Mouse (Mus musculus) cerebellum, postnatal 4 days (tissue): Measurements from ENCODE around the gene Mt3.
A peak's percentile ranks its signal among the peaks of the same experiment; 100 is the strongest.
"Not testable (repeated sequence)": the region's sequence is repeated elsewhere in the genome, so short reads cannot be mapped to it uniquely, and the experiment has no call there.

Source experiments
- DNase-seq, 2 experiments: peaks; one replicate each; pipeline ENCODE4 v3.0.0; 2022; ENCODE audit warnings: low spot score in 2 of 2, mixed read lengths in 1 of 2

Mt3 gene

DNA sequence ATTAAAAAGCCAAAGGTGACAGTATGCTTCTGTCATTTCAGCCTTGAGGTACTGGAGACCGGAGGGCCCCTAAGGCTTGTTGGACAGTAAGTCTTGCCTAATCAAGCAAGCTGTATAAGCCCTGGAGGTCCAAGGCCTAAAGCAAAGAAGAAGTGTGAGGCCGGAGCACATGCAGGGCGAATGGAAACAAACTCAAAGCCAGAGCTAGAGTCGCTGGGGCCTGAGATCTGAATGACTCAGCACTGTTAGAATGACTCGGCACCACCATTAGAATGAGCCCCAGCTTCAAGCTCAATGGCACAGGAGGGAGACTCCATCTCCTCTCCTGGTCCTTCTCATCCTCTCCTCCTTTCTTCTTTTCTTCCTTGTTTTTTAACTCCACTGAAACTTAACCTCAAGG is 1.5 kb upstream of the Mt3 start:
- DNase-seq: no peak

DNA sequence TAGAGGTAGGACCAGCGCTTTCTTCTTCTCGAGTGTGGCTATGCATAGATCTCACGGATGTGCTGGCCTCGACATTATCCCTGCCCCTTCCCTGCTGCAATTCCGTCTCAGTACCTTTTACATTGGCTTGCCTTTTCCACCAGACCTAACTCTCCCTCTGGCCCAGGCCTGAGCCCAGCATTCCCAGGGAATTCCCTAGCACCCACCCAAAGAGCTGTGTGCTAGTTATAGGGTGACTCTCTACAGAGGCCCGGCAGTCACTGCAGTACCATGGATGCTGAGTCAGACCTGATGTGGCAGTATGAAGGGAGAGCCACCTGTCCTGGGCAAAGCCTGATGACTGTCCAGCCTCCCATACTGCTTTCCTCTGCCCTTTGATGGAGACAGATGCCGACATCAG is 1.0 kb downstream of the Mt3 start:
- no peak for DNase-seq

- DNase-seq: no peak
Measured at GRCm38 (mm10) chr8:94154537-94154936, 2.1 kb downstream of the Mt3 start.

DNA sequence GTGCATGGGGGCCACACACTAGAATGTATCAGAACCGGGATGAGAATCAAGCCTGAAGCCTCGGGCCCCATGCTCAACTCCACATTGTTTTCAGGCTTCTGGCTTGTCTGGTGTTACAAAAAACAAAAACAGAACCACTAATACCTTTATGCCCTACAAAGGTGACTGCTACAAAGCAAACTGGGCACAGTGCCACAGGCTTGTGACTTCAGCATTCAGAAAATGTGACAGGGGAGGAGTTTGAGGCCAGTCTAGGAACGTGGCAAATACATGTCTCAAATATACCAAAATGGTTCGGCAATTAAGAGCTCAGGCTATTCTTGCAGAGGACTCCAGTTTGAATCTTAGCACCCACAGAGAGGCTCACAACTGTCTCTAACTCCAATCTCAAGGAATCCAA is 3.7 kb downstream of the Mt3 start:
- DNase-seq: no peak

DNA sequence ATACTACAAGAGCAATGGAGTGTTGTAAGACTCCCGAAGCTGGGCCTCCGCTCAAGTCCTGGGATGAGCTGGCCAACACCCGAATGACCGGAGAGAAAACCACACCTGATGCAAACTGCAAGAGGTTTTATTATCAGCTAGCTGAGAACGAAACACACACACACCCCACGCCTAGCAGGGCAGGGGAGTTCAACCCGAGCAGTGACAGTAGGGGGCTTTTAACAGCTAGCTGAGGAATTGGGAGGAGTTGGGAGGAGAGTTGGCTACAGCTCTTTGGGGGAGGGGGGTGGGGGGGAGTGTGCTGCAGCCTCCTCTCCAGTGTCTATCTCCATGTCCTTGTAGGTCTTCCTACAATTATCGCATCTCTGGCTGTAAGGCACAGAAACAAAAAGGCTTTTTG is 13.4 kb downstream of the Mt3 start:
- DNase-seq: not testable (repeated sequence)

- peak; percentile 95 for DNase-seq
Measured at GRCm38 (mm10) chr8:94167244-94167643, 14.8 kb downstream of the Mt3 start.

DNA sequence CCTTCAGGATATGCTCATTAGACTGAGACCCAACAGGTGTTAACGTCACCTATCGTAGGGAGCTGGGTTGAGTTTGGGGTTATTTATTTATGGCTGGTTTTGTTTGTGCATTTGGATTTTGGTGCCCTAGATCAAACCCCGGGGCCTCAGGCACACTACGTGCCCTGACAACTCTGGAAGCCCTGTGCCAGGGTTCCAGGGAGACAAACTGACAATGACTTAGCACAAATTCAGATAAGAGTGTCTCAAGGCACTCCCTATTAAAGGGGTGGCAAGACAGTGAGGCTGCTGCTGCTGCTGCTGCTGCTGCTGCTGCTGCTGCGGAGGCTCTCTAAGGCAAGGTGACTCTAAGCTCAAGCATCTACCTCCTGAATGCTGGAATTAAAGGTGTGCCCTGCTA is 17.1 kb downstream of the Mt3 start:
- no peak for DNase-seq

DNA sequence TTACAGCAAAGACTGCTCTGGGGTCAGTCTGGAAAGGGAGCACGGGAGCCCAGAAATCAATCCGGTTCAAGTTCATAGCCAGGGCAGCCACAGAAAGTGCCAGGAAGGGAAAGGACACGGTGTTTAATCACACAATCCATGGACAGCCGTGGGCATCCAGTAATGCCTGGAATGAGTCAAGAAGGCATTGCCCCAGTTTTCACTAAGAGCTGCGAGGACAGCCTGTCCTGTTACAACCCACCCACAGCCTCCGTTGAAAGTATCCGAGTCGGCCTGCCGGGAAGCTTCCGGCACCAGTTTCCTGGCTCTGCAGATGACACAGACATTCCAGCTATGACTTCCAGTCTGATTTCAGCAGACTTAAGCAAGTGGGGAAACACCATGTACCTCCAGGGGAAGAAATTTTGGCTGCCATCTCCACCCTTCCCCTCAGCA is 18.9 kb downstream of the Mt3 start:
- no peak for DNase-seq

GRCm38 (mm10) chr8:94172075-94172808 is 19.8 kb downstream of the Mt3 start, which contains the start of gene Mt2:
Gene Mt2 (plus strand): TSS chr8:94172664.
- DNase-seq: peak; percentile 49 to 69

DNA sequence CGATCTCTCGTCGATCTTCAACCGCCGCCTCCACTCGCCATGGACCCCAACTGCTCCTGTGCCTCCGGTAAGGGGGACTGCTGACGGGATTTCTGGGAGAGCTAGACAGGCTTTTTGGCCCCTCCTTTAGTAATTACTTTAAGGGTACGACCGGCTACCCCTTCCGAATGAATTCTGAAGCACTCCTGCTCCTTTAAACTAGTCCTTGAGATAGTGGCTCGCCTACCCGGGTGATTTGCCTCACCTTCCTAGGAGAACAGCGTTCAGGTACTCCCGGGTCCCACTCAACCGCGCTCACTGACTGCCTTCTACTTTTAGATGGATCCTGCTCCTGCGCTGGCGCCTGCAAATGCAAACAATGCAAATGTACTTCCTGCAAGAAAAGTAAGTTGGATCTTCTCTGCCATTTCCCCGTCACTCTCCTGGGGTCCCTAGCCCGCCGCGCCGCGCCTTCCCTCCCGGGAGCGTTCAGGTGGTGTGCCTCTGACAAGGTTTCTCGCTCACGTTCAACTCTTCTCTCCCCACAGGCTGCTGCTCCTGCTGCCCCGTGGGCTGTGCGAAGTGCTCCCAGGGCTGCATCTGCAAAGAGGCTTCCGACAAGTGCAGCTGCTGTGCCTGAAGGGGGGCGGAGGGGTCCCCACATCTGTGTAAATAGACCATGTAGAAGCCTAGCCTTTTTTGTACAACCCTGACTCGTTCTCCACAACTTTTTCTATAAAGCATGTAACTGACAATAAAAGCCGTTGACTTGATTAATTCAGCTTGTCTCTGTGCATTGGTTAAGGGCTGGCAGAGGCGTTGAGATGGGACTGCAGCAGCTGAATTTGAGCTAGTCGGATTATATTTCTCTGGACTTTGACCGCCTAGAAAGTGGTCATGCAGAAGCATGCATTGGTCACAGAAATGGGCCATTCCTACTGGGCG is 20.7 kb downstream of the Mt3 start:
- DNase-seq: no peak

GRCm38 (mm10) chr8:94173848-94174403 is 21.5 kb downstream of the Mt3 start:
- DNase-seq: no peak

DNA sequence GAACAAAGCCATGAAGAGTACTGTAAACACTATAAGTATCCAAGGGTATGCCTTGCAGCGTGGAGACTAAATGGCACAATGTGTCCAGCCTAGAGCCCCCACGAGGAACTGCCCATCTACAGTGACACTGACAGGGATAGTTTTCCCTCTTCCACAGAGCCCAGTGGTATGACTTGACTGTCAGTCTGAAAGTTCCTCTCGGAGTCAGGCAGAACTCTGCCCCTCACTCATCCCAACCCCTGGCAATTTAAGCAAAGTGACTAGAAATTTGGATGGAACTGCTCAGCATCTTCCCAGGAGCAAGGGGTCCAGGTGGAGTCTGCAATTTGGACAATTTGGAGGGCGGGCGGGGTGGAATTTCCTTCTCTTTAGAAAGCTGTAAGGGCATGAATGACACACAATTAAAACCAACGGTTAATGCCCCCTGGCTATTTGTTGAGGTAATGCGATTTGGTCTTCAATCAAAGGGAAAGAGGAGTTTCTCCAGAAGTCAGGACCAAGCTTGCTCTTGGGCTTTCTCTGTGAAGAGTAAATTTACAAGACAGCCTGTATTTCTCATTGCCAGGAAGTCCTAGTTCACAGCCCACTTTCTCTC is 22.3 kb downstream of the Mt3 start:
- DNase-seq: no peak

DNA sequence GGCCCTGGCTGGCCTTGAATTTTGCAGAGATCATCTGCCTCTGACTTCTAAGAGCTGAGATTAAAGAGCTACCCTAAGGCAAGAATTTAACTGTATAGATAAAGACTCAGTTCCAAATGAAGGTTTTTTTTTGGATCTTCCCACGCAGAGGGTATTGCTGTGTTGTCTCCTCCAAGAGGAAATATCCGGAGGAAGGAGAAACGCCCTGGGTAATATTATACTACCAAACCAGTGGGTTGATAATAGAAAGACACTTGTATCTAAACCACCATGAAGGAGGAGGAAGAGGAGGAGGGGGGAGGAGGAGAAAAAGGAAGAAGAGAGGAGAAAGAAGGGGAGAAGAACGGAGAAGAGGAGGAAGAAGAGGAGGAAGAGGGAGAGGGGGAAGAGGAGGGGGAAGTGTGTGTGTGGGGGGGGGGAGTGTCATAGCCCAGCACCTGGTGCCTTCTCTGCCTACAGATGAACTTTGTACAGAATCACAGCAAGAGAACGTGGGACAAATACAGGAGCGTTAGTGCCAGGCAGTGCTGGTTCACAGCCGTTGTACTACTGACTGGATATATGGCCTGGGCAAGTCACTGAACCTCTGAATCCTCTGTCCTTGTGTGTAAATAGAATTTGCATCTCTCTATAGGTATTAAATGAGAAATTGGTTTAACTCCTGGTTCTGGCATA is 25.4 kb downstream of the Mt3 start:
- DNase-seq: no peak

- peak; percentile 53 to 71 for DNase-seq
Measured at GRCm38 (mm10) chr8:94178857-94179712, 26.7 kb downstream of the Mt3 start, which contains the start of gene Mt1. Gene Mt1 (plus strand): TSS chr8:94179082.

- no peak for DNase-seq
Measured at GRCm38 (mm10) chr8:94179713-94180560, 27.5 kb downstream of the Mt3 start.

DNA sequence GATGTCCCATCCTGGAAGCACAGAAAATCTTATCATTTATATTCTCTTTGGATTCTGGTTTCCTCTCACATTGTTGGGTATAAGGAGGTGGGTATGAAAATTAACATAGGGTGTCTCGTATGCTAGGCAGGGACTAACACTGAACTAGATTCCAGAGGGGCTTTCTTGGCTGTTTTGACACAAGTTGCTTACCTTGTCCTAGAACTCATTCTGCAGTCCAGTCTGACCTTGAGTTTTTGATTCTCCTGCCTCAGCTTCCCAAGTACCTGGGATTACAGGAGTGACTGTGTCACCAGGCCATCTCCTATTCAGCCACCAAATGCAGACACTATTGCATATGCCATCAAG is 28.1 kb downstream of the Mt3 start:
- DNase-seq: no peak

DNA sequence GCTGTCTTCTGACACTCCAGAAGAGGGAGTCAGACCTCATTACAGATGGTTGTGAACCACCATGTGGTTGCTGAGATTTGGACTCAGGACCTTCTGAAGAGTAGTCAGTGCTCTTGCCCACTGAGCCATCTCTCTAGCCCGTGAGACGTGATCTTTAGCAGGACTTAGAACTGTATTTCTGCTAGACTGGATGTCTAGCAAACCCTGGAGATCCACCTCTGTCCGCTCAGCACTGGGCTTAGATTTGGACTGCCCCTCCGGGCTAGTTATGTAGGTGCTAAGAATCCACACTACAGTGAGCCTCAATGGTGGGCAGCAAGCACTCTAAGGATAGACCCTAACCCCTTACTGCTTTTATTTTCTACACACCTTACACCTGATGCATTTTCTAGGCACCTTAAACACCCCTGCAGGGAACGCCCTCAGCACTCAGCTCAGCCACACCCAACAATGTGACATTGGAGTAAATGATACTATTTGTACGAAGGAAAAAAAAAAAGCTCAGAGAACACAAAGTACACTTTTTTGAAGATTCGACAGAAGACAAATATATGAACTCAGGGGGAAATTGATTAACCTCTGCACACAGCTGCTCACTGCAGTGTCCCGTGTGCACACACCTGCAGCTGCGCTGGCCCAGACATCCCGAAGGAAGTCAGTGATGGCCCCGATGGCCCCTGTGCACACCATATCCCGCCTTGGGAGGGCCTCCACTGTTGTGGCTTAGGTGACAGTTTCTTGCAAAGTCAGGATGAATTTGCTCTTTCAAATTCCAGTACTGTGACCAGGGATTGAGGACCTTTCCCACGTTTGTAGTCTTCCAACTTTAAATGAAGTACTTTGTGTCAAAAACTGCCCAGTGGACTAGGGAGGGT is 29.9 kb downstream of the Mt3 start:
- no peak for DNase-seq

- peak in 1 of 2 experiments; percentile 32 for DNase-seq
Measured at GRCm38 (mm10) chr8:94183117-94183516, 30.7 kb downstream of the Mt3 start.
